Mouse (Mus musculus) midbrain, postnatal 0 days (tissue): ENCODE data around the gene Vps13d. TPM values are rescaled to one million over a fixed set of nuclear protein-coding genes. Genes with fewer than 3 reads are reported as not detected.

Source experiments
- ATAC-seq: fragments of 200-750 bp; cut with Nextera tagmentation; 2 replicates; pipeline ENCODE4 v1.8.0; 2017; ENCODE audit warnings: moderate number of reproducible peaks, mild to moderate bottlenecking, moderate TSS enrichment, moderate library complexity; ENCODE audit not compliant: low FRiP score
- DNase-seq: peaks from one replicate; pipeline ENCODE4 v3.0.0-alpha.2; 2015; ENCODE audit warnings: low spot score
- H3K27ac ChIP-seq: fragments of 300-500 bp; sonication (generic); 2 replicates; pipeline ENCODE4 v1.5.1; 2014; ENCODE audit warnings: low read depth, mild to moderate bottlenecking, low read length, mixed read lengths
- H3K27me3 ChIP-seq: fragments of 300-500 bp; sonication (generic); 2 replicates; pipeline ENCODE4 v1.6.1; 2014; ENCODE audit warnings: low read length, control low read depth, mixed read lengths; ENCODE audit not compliant: insufficient read depth
- H3K36me3 ChIP-seq: fragments of 300-500 bp; sonication (generic); 2 replicates; pipeline ENCODE4 v1.6.1; 2014; ENCODE audit warnings: low read length, control low read depth, mixed read lengths; ENCODE audit not compliant: insufficient read depth
- H3K4me1 ChIP-seq: fragments of 300-500 bp; sonication (generic); 2 replicates; pipeline ENCODE4 v1.6.1; 2014; ENCODE audit warnings: mild to moderate bottlenecking, control low read depth, antibody characterized with exemption, low read length, mixed read lengths; ENCODE audit not compliant: insufficient read depth
- H3K4me2 ChIP-seq: fragments of 300-500 bp; sonication (generic); 2 replicates; pipeline ENCODE4 v1.6.1; 2014; ENCODE audit warnings: low read depth, mild to moderate bottlenecking, low read length, mixed read lengths; ENCODE audit not compliant: poor library complexity, severe bottlenecking
- H3K4me3 ChIP-seq: fragments of 300-500 bp; sonication (generic); 2 replicates; pipeline ENCODE4 v1.5.1; 2014; ENCODE audit warnings: low read depth, mild to moderate bottlenecking, low read length, moderate library complexity
- H3K9ac ChIP-seq: fragments of 300-500 bp; sonication (generic); replicated peaks from 2 replicates; pipeline ENCODE4 v1.6.1; 2014; ENCODE audit warnings: mild to moderate bottlenecking, low read length, moderate library complexity, mixed read lengths; ENCODE audit not compliant: poor library complexity, severe bottlenecking
- H3K9me3 ChIP-seq: fragments of 300-500 bp; sonication (generic); 2 replicates; pipeline ENCODE4 v1.6.1; 2016; ENCODE audit warnings: low read length, control low read depth
- CTCF ChIP-seq: IDR thresholded peaks from 2 replicates; pipeline ENCODE4 v1.5.1; 2016; ENCODE audit warnings: antibody characterized with exemption, mild to moderate bottlenecking
- WGBS: fragments of 180-500 bp; shearing (Covaris S2); extraction: QIAGEN DNeasy Blood & Tissue Kit; methylation state at CpG from one replicate; pipeline ENCODE4 v1.1.7; 2014; 5-methylcytosine and 5-hydroxymethylcytosine counted together
- polyA plus RNA-seq: library from polyadenylated mRNA; unstranded; fragments of >200 nt; fragmentation: Nextera tagmentation; extraction: Ambion mirVana; gene quantifications from 2 replicates; pipeline ENCODE4 v1.2.1, GENCODE M21; 2015
- total RNA-seq: library from RNA; depleted of rRNA; stranded (reverse); fragments of >200 nt; gene quantifications from 2 replicates; pipeline ENCODE4 v1.2.3, GENCODE M21; 2014

Vps13d gene
- total and polyA plus RNA-seq, 2 experiments from 2014 or later = 9.1 to 35.6 TPM

DNA sequence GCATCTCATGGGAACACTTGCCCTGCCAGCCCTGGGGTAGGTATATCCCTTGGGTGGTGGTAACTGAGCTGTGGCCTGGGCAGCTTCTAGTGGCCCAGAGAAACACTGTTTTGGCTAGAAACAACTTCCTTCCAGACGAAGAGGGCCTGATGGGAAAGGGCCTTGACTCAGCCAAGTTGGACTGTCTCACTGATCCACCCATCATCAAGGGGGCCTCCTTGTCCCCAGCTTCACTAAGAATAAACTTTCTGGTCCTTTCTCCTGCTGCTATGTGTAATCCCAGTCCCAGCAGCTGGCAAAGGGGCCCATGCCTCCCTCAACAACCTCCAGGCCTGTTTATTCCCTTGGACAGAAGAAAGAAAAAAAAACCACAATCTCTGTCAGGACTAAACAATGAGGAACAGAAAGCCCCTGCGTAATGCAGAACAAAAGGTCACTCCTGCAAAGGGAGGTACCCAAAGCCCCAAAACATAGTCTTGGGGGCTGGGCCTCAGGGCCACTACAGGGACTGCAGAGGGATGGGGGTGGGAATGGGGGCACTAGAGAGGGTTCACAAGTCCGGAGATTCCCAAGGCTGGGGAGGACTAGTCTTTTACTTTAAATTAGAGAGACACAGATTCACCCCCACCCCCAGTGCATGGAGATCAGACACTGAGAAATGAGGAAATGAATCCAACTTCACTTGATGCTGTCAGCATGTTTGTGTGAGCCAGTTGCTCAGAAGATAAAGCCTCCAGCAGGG, 38.9 kb upstream of the Vps13d start:
- Histone ChIP-seq H3K4me2 (no peak overlapping the region), H3K9ac (no peak overlapping the region), H3K27ac (no peak overlapping the region), H3K4me3 (no peak overlapping the region), H3K4me1 (no peaks in the 10 kb centered on the region), H3K9me3 (no peaks in the 10 kb centered on the region), H3K27me3 (no peaks in the 10 kb centered on the region), H3K36me3 (no peaks in the 10 kb centered on the region)
- TF ChIP-seq CTCF = no peak
- DNase-seq (no peak), ATAC-seq (no peak)
- 29% methylated on average over 3 of the region's 3 CpGs for WGBS

- no peak for ATAC-seq
- Histone ChIP-seq H3K36me3 (no peaks in the 10 kb centered on the region), H3K27ac (no peak overlapping the region), H3K4me3 (no peak overlapping the region), H3K4me1 (no peaks in the 10 kb centered on the region), H3K9me3 (no peaks in the 10 kb centered on the region), H3K4me2 (no peak overlapping the region), H3K27me3 (no peaks in the 10 kb centered on the region), H3K9ac (no peak overlapping the region)
- no peak for DNase-seq
- no peak for TF ChIP-seq CTCF
- 92% methylated on average over 5 of the region's 5 CpGs for WGBS
These were observed 36.9 kb upstream of the Vps13d start for GRCm38 (mm10) chr4:145231732-145232131.

- DNase-seq (no peak), ATAC-seq (no peak)
- H3K4me2 ChIP-seq = no peak overlapping the region
- no peaks in the 10 kb centered on the region for H3K9me3 ChIP-seq
- no peaks in the 10 kb centered on the region for H3K36me3 ChIP-seq
- H3K9ac ChIP-seq = no peak overlapping the region
- no peaks in the 10 kb centered on the region for H3K4me1 ChIP-seq
- no peak overlapping the region for H3K4me3 ChIP-seq
- no peaks in the 10 kb centered on the region for H3K27me3 ChIP-seq
- H3K27ac ChIP-seq = no peak overlapping the region
- TF ChIP-seq CTCF = no peak
- WGBS = 96% methylated on average over 2 of the region's 2 CpGs
These were observed 35.8 kb upstream of the Vps13d start for GRCm38 (mm10) chr4:145230647-145231046.

- no peaks in the 10 kb centered on the region for H3K9me3 ChIP-seq
- no peaks in the 10 kb centered on the region for H3K27me3 ChIP-seq
- no peaks in the 10 kb centered on the region for H3K36me3 ChIP-seq
- no peaks in the 10 kb centered on the region for H3K4me1 ChIP-seq
- ATAC-seq = no peak
- WGBS = 93% methylated on average over 5 of the region's 5 CpGs
- H3K27ac ChIP-seq = no peak overlapping the region
- no peak for TF ChIP-seq CTCF
- H3K4me2 ChIP-seq = no peak overlapping the region
- H3K4me3 ChIP-seq = no peak overlapping the region
- no peak overlapping the region for H3K9ac ChIP-seq
- DNase-seq = no peak
These were observed 34.8 kb upstream of the Vps13d start for GRCm38 (mm10) chr4:145229524-145230163.

DNA sequence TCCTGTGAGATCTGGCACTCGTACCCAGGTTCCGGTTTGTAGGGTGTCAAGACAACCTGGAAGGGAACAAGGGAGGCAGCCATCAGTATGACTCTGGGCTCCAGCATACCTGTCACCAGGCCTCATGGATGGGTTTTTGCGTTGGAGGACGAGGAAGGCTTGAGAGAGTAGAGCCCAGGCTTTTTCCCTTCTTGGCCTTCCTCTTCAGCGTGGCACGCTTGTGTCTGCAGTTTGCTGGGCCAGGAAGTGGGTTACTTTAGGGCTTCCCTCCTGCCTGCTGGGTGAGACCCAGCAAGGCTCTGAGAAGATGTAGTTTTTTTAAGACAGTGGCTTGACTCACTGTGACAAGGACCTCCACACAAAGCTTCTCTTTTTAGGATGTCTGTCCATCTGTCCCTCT, 34.2 kb upstream of the Vps13d start:
- Histone ChIP-seq H3K4me3 (no peak overlapping the region), H3K9me3 (no peaks in the 10 kb centered on the region), H3K4me2 (no peak overlapping the region), H3K27me3 (no peaks in the 10 kb centered on the region), H3K27ac (no peak overlapping the region), H3K36me3 (no peaks in the 10 kb centered on the region), H3K4me1 (no peaks in the 10 kb centered on the region), H3K9ac (no peak overlapping the region)
- ATAC-seq (no peak), DNase-seq (no peak)
- no peak for TF ChIP-seq CTCF
- 83% methylated on average over 6 of the region's 6 CpGs for WGBS

DNA sequence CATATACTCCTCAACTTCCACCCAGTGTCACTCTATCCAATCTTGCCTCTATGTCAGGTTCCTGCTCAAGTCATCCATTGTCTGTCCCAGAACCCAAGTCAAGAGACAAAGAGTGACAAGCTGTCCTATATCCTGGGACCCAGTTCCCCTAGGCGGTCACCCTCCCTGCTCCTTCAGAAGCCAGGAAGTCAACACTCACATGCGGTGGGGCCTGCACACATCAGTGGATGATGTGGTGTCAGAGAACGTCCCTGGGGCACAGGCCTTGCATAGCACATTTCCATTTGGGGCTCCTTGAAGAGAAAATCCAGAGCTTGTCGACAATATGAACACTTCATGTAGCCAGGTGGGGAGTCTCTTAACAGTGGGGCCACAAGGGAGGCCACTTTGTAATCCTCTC, 29.8 kb upstream of the Vps13d start:
- WGBS = 91% methylated on average over 4 of the region's 4 CpGs
- ATAC-seq = no peak

More for the DNA sequence above, 29.8 kb upstream of the Vps13d start:
- Histone ChIP-seq H3K36me3 (no peaks in the 10 kb centered on the region), H3K4me3 (no peak overlapping the region), H3K27ac (no peak overlapping the region), H3K9me3 (no peaks in the 10 kb centered on the region), H3K9ac (no peak overlapping the region), H3K4me2 (no peak overlapping the region), H3K4me1 (no peaks in the 10 kb centered on the region), H3K27me3 (no peaks in the 10 kb centered on the region)
- no peak for TF ChIP-seq CTCF
- no peak for DNase-seq
